Mouse (Mus musculus) cerebellum, adult 11 months (tissue): ENCODE results near the gene Tmem184a.

Experiments used
- DNase-seq: peaks from one replicate; pipeline ENCODE4 v3.0.0; 2022

Gene Tmem184a

DNA sequence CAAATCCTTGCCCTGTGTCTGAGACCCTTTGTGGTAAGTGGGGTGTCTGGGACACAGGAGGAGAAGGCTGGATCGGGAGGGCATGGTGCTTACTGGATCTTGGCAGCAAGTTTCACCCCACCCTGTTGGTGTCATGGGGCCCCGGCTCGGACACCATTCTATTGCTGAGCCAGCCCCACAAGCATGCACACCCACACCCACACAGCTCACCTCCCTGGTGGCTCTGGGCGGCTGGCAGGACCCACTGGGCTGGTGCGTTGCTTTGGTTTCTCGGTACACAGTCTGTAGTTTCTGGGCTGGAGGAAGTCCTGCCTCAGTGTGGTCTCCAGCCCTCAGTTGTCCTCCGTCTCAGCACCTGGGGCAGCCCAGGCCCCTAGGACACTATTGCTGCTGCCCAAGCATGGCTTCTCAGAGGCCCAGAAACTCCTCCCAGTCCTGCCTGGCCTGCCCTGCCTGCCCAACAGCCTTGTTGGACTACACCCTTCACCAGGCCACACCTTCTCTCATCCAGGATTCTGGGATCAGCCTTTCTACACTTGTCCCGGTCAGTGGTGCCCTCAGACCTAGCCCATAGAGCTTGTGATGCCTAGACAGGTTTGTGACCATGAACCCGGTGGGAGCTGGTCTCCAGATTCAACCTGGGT, at the start of gene Tmem184a:
Gene Tmem184a, minus strand, starts transcription at position 380 of the 644 bp plus-strand sequence.
- no peak for DNase-seq

DNA sequence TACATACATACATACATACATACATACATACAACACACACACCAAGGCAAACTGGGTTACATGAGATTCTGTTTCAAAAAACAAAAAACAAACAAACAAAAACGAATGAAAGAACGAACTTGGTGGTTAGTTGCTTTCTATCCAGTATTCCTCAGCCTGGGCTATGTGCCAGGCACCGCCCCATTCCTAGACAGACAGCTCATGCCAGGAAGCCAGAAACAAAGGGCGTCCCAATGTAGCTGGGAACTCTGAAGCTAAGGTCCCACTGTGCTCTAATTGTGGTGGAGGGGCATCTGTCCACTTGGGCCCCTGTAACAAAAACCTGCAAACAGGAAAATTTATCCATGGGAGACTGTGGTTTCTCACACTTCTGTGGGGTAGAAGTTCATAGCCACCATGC, 43.0 kb upstream of the Tmem184a start:
- no peak for DNase-seq

DNA sequence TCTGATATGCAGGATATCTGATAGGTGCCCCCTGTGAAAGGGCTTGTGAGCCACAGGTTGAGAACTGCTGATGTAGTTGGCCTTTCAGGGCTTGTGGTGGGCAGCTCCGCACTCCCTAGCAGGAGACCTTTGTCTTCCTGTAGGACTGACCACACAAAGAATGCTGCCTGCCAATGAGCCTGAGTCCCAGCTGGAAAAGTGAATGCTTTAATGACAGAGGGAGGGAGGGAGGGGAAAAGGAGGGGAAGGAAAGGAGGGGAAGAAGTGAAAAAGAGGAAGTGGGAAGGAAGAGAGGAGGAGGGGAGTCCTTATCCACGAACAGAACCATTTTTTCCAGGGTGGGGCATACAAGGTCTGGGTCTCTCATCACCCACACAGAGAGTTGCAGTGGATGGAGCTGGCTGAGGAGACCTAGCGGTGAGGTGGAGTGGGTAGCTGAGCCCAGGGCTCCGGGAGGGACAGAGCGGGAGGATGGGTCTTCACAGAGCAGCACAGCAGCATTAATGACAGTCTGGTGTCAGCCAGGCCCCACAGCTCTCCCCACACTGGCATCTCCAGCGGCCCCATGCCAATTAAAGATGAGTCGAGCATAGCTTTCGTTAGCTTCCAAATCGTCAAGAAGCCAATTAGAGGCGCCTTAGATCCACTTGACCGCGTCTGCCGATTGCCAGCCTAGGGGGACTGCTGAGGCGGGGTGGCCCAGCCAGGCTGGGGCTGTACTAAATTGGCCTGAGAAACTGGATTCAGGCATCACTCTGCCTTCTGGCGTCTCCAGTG, 40.8 kb upstream of the Tmem184a start:
- no peak for DNase-seq

DNA sequence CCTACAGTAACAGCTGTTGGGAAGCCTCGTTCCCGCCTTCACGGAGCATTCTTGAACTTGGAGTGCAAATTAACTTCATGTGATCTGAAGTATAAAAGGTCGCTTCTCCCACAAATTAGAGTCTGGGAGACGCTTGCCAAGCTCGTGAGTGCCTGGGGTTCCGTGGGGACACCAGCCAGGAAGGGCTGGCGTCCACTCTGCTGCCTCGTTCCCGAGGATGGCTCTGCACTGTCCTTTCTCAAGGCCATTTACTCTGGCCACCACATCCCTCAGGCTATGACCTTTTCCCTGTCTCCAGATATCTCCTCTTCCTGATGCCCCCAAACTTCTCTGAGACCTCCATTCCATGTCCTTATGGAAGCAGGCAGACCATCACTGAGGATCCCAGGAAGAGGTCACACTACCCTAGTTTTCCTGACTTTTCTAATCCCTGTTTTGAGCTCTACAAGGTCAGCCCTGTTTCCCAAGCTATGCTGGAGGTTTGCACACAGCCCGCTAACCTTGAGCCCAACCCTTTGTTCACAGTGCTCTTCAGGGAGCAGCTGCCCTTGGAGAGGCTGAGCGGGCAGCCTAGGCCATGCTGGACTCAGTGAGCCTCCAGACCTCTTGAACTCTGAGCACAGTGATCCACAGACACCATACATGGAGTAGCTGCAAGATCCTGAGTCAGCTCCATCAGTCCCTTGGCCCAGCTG, 30.1 kb upstream of the Tmem184a start:
- no peak for DNase-seq

DNA sequence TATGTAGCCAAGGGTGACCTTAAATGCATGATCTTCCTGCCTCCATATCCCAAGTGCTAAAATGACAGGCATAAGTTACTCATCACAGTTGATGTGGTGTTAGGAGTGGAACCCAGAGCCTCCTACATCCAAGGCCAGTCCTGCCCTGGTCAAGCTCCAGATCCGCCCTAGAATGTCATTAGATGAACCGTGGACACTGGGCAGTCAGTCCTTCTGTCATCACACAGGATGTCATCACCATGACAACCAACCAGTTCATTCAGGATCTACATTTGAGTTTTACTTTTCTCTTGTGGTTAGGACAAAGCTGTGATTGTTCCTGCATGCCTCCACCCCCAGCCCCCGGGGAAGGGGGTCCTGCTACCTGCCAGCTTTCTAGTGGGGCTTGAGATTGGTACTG, 19.4 kb upstream of the Tmem184a start:
- DNase-seq: no peak

DNA sequence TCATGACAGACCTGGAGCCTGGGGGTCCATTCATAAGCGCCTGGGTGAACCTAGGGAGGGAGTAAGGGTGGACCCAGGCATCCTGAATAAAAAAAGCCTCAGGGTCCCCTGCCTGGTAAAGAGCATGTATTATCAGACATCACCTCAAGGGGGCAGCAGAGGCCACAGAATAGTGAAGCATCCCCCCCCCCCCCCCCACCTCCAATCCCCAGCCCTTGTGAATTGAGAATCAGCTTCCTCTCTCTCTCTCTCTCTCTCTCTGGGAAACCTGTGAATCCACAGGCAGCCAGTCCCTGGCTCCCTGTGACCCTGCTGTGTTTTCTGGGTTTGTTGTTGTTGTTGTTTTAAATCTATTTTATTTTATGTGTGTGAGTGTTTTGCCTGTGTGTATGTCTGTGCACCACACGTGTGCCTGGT, 18.8 kb upstream of the Tmem184a start:
- peak; percentile 29 for DNase-seq

DNA sequence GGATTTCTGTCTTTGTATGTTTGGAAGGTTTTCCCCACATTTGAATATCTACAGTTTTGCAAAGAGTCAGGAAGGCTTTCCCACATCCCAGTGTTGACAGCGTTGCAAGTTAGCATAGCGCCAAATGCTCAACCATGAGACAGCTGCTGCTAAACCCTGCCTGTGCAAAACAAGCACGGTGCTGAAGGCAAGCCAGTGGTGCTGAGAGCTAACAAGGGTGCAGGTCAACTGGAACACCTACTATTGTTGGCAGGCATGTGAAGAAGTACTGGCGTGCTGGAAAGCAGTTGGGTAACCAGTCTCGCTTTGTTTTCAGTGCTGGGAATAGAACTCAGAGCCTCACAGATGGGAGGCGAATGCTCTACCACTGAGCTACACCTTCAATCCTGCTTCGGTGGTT, 16.0 kb upstream of the Tmem184a start:
- DNase-seq: no peak

DNA sequence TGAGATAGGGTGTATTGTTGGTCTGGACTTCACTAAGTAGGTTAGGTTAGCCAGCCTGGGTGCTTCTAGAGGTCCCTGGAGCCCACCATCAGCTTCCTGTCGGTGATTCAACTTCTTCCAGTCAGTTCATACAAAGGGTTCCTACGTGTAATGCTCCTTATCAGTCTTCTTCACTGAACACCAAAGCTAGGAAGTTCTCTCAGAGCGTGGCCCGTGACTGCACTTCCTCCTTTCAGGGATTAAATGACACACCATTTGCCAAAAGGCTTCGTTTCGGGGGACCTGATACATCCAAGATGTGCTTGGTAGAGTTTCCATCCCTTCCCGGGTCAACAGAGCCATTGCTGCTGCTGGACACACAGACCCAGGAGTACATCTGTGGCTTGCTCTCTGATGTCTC, 12.4 kb upstream of the Tmem184a start:
- DNase-seq: no peak

DNA sequence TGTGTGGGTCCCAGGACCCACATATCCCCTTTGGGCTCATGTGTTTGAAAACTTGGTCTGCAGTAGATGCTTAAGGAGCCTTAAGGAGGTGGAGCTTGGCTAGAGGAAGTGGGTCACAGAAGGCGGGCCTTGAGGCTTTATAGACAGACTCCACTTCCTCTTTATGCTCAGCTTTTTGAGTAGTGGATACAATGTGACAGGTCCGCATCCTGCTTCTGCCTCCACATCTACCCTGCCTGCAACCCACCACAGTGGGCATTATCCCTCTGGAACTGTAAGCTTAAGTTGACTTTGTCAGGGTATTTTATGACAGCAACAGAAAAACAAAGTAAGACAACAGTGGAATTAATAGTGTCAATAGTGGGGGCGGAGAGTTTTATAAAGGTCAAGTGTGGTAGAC, 11.0 kb upstream of the Tmem184a start:
- no peak for DNase-seq

DNA sequence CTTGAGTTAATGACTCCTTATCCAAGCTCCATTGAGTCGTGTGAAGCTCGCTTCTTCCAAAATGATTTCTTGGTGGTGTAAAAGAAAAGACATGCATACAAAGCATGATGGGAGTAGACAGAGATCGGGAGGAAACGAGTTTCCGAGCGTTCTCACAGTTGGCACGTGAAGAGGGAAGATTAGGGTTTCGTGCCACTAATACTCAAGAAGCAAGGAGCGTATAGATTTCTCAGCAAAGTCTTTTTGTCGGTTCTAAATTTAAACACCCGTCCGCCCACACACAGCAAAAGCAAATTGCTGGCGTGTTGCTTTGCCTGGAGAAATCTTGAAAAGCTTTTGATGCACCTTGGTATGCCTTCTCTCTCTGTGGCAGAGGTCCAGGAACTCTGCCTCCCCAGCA, 9.7 kb upstream of the Tmem184a start:
- DNase-seq: no peak

DNA sequence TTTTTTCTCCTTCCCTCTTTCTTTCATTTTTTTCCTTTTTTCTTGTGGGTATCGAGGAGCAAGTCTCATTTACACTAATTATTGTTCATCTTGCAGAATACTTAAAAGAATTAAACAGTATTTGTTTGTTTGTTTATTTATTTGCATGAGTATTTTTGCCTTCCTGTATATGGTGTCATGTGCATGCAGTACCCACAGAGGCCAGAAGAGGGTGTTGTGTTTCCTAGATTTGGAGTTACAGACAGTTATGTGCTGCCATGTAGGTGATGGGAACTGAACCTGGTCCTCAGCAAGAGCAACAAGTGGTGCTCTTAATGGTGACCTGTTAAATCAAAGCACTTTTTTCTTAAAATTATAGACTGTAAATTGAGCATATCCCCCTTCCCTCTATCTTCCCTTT, 7.9 kb upstream of the Tmem184a start:
- no peak for DNase-seq

DNA sequence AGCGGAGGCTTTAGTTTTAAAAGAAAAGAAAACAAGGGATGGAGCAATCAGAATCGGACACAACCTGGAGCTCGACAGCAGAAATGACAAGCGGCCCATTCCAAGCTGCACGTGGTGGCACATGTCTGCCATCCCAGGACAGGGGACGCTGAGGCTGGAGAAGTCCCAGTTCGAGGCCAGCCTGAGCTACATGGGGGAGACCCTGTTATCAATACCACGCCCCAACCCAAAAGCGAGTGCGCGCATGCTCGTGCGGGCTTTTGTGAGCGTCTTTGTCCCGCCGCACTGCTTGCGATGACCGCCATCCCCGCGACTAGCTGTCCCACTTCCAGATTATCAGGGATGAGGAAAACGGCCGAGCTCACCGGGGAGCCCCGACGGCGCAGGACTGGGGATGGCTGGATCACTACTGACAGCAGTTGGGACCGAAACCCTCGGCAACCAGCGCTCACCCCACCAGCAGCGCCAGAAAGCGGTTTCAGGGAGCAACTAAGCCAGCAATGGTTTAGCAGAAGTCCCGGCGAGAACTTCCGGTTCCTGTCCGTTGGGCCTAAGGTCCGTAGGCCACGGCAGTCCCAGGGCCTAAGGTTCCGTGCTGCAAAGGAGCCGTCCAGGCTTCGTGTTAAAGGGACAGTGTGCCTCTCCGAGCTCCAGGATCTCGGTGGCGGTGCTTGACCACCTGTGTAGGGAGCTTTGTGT, 6.8 kb upstream of the Tmem184a start, which contains the start of the genes Gm26938 and Psmg3:
Gene Gm26938, minus strand, starts transcription at position 51 of the 699 bp plus-strand sequence.
Gene Psmg3, minus strand, starts transcription at position 529 of the 699 bp plus-strand sequence.
- peak; percentile 86 for DNase-seq

DNA sequence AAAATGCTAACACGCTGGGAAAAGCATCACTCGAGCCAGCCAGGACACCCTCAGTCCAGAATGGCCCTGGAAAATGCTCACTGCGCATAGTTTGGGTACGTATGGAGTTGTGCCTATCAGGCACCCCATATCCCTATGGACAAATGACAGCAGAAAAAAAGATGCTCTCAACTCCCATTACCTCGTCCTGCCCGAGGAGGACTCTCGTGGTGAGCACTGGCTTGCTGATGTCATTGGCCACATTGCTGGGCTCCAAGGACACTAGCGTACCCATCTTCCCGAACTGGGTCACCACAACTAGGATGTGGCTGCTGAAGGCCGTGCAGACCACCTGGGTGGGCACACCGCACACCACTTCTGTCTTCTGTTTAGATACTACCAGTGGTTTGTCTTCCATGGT, 6.2 kb upstream of the Tmem184a start:
- no peak for DNase-seq

DNA sequence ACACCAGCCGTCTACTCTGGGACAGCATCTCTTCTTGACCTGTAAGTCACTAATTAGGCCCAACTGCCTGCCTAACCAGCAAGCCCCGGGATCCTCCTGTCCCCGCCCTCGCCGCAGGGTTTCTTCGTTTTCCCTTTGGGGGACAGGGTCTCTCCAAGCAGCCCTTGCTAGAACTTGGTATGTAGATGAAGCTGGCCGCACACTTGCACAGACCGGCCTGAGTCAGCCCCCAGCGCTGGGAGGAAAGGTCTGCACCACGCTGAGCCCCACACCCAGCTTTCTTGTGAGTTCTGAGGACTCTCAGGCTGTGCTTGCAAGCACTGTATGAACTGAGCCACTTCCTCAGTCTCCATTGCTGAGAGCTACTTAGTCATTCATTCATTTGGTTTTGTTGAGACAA, 4.8 kb upstream of the Tmem184a start:
- no peak for DNase-seq

DNA sequence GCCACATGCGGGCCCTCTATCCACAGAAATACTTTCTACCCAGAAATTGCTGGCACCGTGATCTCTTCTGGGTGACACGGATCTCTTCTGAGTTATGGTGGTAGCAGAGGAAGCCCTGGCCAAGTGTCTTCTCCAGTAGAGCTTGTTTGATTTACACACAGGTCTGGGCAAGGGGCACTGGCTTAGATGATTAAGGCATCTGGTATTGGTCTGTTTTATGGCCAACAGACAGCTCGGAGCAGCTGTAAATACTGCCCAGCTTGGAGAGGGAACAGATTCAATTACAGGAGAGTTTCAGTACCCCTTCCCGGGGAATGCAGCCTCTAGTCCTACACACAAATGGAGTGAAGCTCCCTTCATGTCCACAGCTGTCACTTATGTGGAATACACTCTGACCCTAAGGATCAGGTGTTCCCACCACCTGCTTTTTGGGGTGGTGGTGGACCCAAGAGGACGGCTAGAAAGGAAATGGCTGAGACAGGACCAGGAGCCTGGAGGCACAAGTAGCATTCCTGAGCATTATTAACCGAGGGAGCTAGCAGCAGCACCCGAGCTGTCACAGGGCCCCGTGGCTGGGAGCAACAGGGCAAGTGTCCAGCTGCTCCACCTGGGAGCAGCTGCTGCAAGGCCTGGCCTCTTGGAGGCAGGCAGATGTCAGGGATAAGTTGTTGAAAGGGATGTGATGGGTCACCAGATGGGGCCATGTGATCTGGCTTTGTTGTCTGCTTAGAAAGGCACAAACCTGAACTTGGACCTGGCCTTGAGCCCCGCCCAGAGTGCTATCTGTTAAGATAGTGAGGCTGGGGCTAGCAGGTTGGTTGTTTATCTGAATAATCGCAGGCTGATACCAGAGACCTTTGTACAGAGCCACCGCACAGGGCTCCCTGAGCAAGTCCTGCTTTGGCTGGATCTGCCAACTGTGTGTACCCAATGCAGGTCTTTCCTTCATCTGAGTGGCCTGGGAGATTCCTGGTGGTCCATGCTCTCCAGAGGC, 2.0 kb upstream of the Tmem184a start:
- no peak for DNase-seq

DNA sequence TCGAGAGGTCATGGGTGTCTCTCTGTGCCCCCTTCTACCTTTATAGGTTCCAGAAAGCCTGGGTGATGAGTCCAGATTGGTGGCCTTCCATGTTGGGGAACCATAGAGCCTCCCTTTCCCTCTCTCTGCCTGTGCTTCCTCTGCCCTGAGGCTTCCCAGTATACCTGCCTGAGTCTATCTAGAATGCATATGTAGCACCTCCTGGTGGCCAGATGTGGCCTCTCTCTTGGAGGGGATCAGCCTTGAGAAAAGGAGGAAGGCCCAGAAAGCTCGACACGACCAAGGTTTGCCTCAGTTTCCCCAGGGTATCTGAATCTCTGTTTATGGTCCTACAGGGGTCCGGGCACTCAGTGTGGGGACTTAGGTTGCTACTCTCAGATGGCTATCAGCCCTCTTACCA, 916 bp downstream of the Tmem184a start:
- no peak for DNase-seq

DNA sequence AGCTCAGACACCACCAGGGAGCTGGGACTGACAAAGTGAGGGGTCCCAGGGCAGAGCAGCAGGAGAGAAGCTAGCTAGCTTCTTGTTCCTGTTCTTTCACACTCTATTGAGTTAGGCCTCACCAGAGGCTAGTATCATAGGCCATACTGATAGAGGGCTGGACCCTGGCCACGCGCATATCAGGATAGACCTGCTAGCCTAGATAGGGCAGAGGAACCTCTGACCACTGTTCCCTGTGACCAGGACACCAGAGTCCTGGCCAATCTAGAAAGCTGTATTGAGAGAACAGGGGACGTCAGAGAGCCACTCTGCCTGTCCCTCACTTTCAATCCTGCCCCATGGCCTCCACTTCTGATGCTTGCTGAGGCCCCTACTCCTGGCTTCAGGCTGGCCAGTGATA, 1.7 kb downstream of the Tmem184a start:
- DNase-seq: no peak

DNA sequence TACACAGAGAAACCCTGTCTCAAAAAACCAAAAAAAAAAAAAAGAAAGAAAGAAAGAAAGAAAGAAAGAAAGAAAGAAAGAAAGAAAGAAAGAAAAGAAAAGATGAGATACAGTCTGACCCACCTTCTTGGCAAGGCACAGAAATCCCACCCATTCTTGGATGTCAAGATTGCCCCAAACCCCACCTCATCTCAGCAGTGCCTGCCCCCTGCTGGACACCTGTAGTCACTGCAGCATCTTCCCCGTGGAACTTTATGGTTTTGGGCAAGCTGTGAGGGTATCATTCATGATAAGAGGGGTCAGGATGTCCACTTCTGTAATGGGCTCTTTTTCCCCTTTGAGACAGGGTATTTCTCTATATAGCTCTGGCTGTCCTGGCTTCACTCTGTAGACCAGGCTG, 2.4 kb downstream of the Tmem184a start:
- DNase-seq: no peak

DNA sequence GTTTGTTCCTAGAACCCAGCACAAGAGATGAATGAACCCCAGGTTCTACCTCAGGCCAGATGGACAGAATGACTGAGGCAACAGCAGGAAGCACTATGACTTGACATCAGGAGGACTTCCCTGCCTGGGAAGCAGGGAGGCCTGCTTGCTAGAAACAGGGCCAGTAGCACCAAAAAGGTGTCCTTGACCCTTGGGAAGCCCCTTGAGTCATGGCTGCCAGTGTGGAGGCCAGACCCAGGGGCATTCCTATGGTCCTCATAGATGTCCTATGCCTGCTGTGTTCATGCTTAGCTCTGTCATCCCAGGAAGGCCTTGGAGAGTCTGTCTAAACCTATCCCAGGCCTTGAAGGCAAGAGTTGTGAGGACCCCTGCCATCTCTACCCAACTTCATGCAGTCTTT, 3.3 kb downstream of the Tmem184a start:
- no peak for DNase-seq

DNA sequence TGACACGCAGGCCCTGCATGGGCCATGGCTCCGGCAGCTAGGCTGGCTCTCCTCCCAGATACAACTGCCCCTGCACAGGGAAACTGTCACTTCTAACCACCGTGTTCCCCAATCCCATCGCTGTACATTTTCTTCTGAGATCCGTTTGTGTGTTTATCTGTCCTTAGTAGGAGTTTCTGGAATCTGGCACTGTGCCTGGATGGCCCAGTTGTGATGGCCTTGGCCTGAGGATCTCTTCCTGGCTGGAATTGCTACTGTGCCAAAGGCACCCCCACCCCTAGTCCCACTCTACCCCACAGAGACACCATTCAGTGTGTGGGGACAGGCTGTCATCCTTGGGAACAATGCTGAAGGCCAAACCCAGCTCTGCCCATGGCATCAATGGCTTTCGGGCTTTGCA, 3.8 kb downstream of the Tmem184a start:
- no peak for DNase-seq

DNA sequence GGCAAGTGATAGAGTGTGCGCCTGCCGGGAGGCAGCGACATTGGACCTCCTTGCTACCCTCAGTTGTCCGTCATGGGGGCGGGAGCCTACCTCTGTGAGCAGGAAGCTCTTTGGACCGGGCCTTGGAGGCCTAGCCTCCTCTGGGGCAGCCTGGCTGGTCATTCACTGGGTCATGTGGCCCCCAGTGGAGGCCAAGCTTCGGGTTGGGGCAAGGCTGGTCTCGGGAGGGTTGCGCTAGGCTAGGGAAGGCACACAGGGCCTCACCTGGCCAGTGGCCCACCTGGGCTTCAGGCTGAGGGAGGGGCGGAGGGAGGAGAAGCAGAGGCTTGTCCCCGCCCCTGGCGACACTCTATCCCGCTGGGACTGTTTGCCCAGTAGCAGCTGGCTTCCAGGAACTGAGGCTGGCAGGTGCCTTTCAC, 5.7 kb downstream of the Tmem184a start:
- no peak for DNase-seq

DNA sequence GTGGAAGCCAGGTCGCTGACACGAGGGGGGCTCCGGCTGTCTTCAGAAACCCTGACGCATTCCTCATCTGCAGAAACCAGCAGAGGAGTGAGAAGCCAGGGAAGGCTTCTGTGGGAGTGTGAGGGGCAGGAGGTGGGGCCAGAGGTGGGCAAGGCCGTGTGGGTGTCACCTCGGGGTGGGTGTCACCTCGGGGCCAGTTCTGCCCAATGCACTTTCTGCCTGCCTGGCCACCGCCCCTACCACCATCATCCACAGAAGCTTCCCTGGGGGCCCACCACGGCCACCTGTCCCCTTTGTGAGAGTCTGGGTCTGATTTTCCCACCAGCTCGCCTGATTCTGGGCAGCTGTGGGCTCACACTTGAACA, 6.6 kb downstream of the Tmem184a start:
- no peak for DNase-seq
